Mouse (Mus musculus): ENCODE measurements around the gene Gm21874. TPM values are rescaled to one million over a fixed set of nuclear protein-coding genes. Genes with fewer than 3 reads are reported as not detected.

Gene Gm21874
- not detected for polyA plus RNA-seq (2014; fragmentation: Illumina TruSeq; extraction: RNeasy Lipid Tissue Mini Kit (QIAGEN cat#74804); ENCODE audit: low read depth, low replicate concordance)

GRCm38 (mm10) chrY:9416048-9416447, at the start of gene Gm21874:
Gene Gm21874, minus strand, starts transcription at chrY:9416148.

Other genes starting within 250 kb of the Gm21874 start
- gene Gm21721, start 214.0 kb downstream of the Gm21874 start, polyA plus RNA-seq (2014; fragmentation: Illumina TruSeq; extraction: RNeasy Lipid Tissue Mini Kit (QIAGEN cat#74804); ENCODE audit: low read depth, low replicate concordance) = not detected
- not detected for gene Gm21812, start 69.0 kb downstream of the Gm21874 start, polyA plus RNA-seq (2014; fragmentation: Illumina TruSeq; extraction: RNeasy Lipid Tissue Mini Kit (QIAGEN cat#74804); ENCODE audit: low read depth, low replicate concordance)

Data from liver, adult 10 weeks (tissue).